Mouse (Mus musculus) lung, embryonic 14.5 days (tissue): ENCODE measurements at regions not wholly inside any gene's neighbourhood (a gene's known extent, or its start where the extent isn't known, plus 50 kb on each side); places are given as distances from the start of the nearest gene placed in this dataset.
A peak's percentile ranks its signal among the peaks of the same experiment; 100 is the strongest.

Source experiments
- ATAC-seq: fragments of 200-750 bp; cut with Nextera tagmentation; 2 replicates; pipeline ENCODE4 v1.8.0; 2017; ENCODE audit warnings: mild to moderate bottlenecking, moderate TSS enrichment, moderate library complexity; ENCODE audit not compliant: insufficient read depth
- DNase-seq: peaks from one replicate; pipeline ENCODE4 v3.0.0-alpha.2; 2015
- H3K27ac ChIP-seq: fragments of 300-500 bp; sonication (generic); 2 replicates; pipeline ENCODE4 v1.5.1; 2014; ENCODE audit warnings: low read depth, mild to moderate bottlenecking, moderate library complexity
- H3K27me3 ChIP-seq: fragments of 300-500 bp; sonication (generic); 2 replicates; pipeline ENCODE4 v1.6.1; 2014; ENCODE audit warnings: low read length, control low read depth; ENCODE audit not compliant: insufficient read depth
- H3K36me3 ChIP-seq: fragments of 300-500 bp; sonication (generic); 2 replicates; pipeline ENCODE4 v1.6.1; 2014; ENCODE audit warnings: control low read depth; ENCODE audit not compliant: insufficient read depth
- H3K4me1 ChIP-seq: fragments of 300-500 bp; sonication (generic); 2 replicates; pipeline ENCODE4 v1.6.1; 2014; ENCODE audit warnings: antibody characterized with exemption, control low read depth; ENCODE audit not compliant: insufficient read depth
- H3K4me2 ChIP-seq: fragments of 300-500 bp; sonication (generic); 2 replicates; pipeline ENCODE4 v1.6.1; 2014; ENCODE audit warnings: mild to moderate bottlenecking
- H3K4me3 ChIP-seq: fragments of 300-500 bp; sonication (generic); 2 replicates; pipeline ENCODE4 v1.5.1; 2014; ENCODE audit warnings: low read depth, low read length
- H3K9ac ChIP-seq: fragments of 300-500 bp; sonication (generic); 2 replicates; pipeline ENCODE4 v1.6.1; 2014
- H3K9me3 ChIP-seq: fragments of 300-500 bp; sonication (generic); 2 replicates; pipeline ENCODE4 v1.6.1; 2016; ENCODE audit warnings: low read depth, low read length, control low read depth
- CTCF ChIP-seq: IDR thresholded peaks from 2 replicates; pipeline ENCODE4 v1.5.1; 2016; ENCODE audit warnings: antibody characterized with exemption, low read depth
- WGBS: fragments of 180-500 bp; shearing (Covaris S2); extraction: QIAGEN DNeasy Blood & Tissue Kit; methylation state at CpG from one replicate; pipeline ENCODE4 v1.1.7; 2014; 5-methylcytosine and 5-hydroxymethylcytosine counted together

- no peak overlapping the region for H3K4me2 ChIP-seq
- no peaks in the 10 kb centered on the region for H3K9me3 ChIP-seq
- DNase-seq = no peak
- H3K36me3 ChIP-seq = no peaks in the 10 kb centered on the region
- WGBS = 70% methylated on average over 1 of the region's 1 CpGs
- H3K4me3 ChIP-seq = no peak overlapping the region
- H3K4me1 ChIP-seq = no peaks in the 10 kb centered on the region
- no peak overlapping the region for H3K9ac ChIP-seq
- H3K27ac ChIP-seq = no peak overlapping the region
- no peaks in the 10 kb centered on the region for H3K27me3 ChIP-seq
- no peak for ATAC-seq
- no peak for TF ChIP-seq CTCF
Measured at GRCm38 (mm10) chr11:64655162-64655561, 218.7 kb upstream of the F930015N05Rik start.

GRCm38 (mm10) chr11:64663166-64663565 is 226.7 kb upstream of the F930015N05Rik start:
- H3K27me3 ChIP-seq = no peaks in the 10 kb centered on the region
- 17% methylated on average over 6 of the region's 6 CpGs for WGBS
- no peaks in the 10 kb centered on the region for H3K36me3 ChIP-seq
- H3K9ac ChIP-seq = no peak overlapping the region
- no peaks in the 10 kb centered on the region for H3K9me3 ChIP-seq
- H3K27ac ChIP-seq = no peak overlapping the region
- no peaks in the 10 kb centered on the region for H3K4me1 ChIP-seq
- ATAC-seq (no peak), DNase-seq (no peak)
- 0 out of 2 replicates have a peak overlapping the region, but pooled peaks have one; percentile 1 for H3K4me2 ChIP-seq
- no peak overlapping the region for H3K4me3 ChIP-seq
- no peak for TF ChIP-seq CTCF

- H3K36me3 ChIP-seq = no peaks in the 10 kb centered on the region
- H3K4me1 ChIP-seq = no peaks in the 10 kb centered on the region
- WGBS = 65% methylated on average over 3 of the region's 3 CpGs
- H3K9me3 ChIP-seq = no peaks in the 10 kb centered on the region
- H3K4me2 ChIP-seq = no peak overlapping the region
- H3K27me3 ChIP-seq = no peaks in the 10 kb centered on the region
- no peak for ATAC-seq
- no peak overlapping the region for H3K4me3 ChIP-seq
- no peak overlapping the region for H3K9ac ChIP-seq
- no peak for TF ChIP-seq CTCF
- DNase-seq = peak; percentile 48
- no peak overlapping the region for H3K27ac ChIP-seq
Measured at GRCm38 (mm10) chr11:64667010-64667409, 230.6 kb upstream of the F930015N05Rik start.

- no peak for DNase-seq
- H3K9ac ChIP-seq = no peak overlapping the region
- no peak overlapping the region for H3K4me3 ChIP-seq
- no peaks in the 10 kb centered on the region for H3K9me3 ChIP-seq
- TF ChIP-seq CTCF = no peak
- 52% methylated on average over 7 of the region's 7 CpGs for WGBS
- H3K4me1 ChIP-seq = no peaks in the 10 kb centered on the region
- H3K27me3 ChIP-seq = no peaks in the 10 kb centered on the region
- H3K36me3 ChIP-seq = no peaks in the 10 kb centered on the region
- ATAC-seq = no peak
- H3K27ac ChIP-seq = no peak overlapping the region
- no peak overlapping the region for H3K4me2 ChIP-seq
Measured at GRCm38 (mm10) chr11:64667521-64667920, 231.1 kb upstream of the F930015N05Rik start.

DNA sequence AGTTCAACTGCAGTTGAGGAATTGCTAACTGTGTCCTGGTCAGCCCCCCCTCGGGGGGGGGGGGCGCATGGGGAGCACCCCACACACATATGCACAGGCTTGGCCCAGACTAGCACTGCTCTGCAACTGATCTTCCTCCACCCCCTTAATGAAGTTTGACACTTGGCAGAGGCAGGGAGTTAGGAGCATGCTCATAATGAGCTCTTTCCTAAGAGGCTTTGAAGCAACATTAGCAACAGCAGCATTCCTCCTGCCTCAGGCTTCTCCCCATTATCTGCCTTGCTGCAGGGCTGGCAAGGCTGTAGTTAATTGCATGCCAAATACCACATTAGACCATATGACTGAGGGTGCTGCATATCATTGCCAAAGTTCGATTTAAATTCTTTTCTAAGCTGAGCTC is 235.4 kb upstream of the F930015N05Rik start:
- TF ChIP-seq CTCF = no peak
- H3K27me3 ChIP-seq = no peaks in the 10 kb centered on the region
- H3K27ac ChIP-seq = no peak overlapping the region
- 37% methylated on average over 3 of the region's 3 CpGs for WGBS
- no peak overlapping the region for H3K9ac ChIP-seq
- H3K36me3 ChIP-seq = no peaks in the 10 kb centered on the region
- ATAC-seq = peak; percentile 73; the same call in 1 of the 2 replicates
- no peak overlapping the region for H3K4me2 ChIP-seq
- H3K4me1 ChIP-seq = no peaks in the 10 kb centered on the region
- no peaks in the 10 kb centered on the region for H3K9me3 ChIP-seq
- no peak overlapping the region for H3K4me3 ChIP-seq
- peak; percentile 20 for DNase-seq

GRCm38 (mm10) chr11:64673546-64673945 is 237.1 kb upstream of the F930015N05Rik start:
- TF ChIP-seq CTCF = no peak
- Histone ChIP-seq H3K27me3 (no peaks in the 10 kb centered on the region), H3K4me1 (no peaks in the 10 kb centered on the region), H3K27ac (no peak overlapping the region), H3K9ac (no peak overlapping the region), H3K4me2 (no peak overlapping the region), H3K4me3 (no peak overlapping the region), H3K9me3 (no peaks in the 10 kb centered on the region), H3K36me3 (no peaks in the 10 kb centered on the region)
- 71% methylated on average over 4 of the region's 4 CpGs for WGBS
- ATAC-seq (no peak), DNase-seq (no peak)

- 37% methylated on average over 1 of the region's 1 CpGs for WGBS
- ATAC-seq = peak; percentile 70; the same call in 1 of the 2 replicates
Measured at GRCm38 (mm10) chr11:64703776-64704175, 267.3 kb upstream of the F930015N05Rik start.

GRCm38 (mm10) chr11:64711801-64712200 is 267.0 kb upstream of the Elac2 start:
- Histone ChIP-seq H3K4me1 (no peaks in the 10 kb centered on the region), H3K27ac (no peak overlapping the region), H3K9ac (no peak overlapping the region), H3K4me2 (no peak overlapping the region), H3K36me3 (no peaks in the 10 kb centered on the region), H3K9me3 (no peaks in the 10 kb centered on the region), H3K4me3 (no peak overlapping the region), H3K27me3 (no peaks in the 10 kb centered on the region)
- DNase-seq (no peak), ATAC-seq (no peak)
- TF ChIP-seq CTCF = no peak
- 60% methylated on average over 2 of the region's 2 CpGs for WGBS

More at GRCm38 (mm10) chr11:64703776-64704175, 267.3 kb upstream of the F930015N05Rik start:
- H3K27me3 ChIP-seq = no peaks in the 10 kb centered on the region
- peak; percentile 63 for DNase-seq
- no peak overlapping the region for H3K9ac ChIP-seq
- H3K4me1 ChIP-seq = no peaks in the 10 kb centered on the region; the same call in 1 of the 2 replicates
- TF ChIP-seq CTCF = no peak
- no peak overlapping the region for H3K4me3 ChIP-seq
- no peaks in the 10 kb centered on the region for H3K9me3 ChIP-seq
- no peaks in the 10 kb centered on the region for H3K36me3 ChIP-seq
- H3K27ac ChIP-seq = no peak overlapping the region
- no peak overlapping the region for H3K4me2 ChIP-seq
